Mouse (Mus musculus) embryonic stem cell, embryonic (primary cell): ENCODE results near the gene Gpm6a.

Source experiments
- CTCF ChIA-PET, 4 experiments: fragments of 300-600 bp in 2 of 4; fragments of 350-600 bp in 2 of 4; sonication (Branson Sonifier 250); formaldehyde crosslinking; loops; one replicate each; lab custom pipeline; 2022; ENCODE audit warnings: inconsistent platforms in 2 of 4; lab: Charles Lee
- POLR2A ChIA-PET, 4 experiments: fragments of 300-600 bp in 2 of 4; fragments of 350-600 bp in 2 of 4; sonication (Branson Sonifier 250); formaldehyde crosslinking; loops; one replicate each; lab custom pipeline; 2022; ENCODE audit warnings: antibody characterized with exemption in 4 of 4, inconsistent platforms in 1 of 4; lab: Charles Lee

The Gpm6a gene

DNA sequence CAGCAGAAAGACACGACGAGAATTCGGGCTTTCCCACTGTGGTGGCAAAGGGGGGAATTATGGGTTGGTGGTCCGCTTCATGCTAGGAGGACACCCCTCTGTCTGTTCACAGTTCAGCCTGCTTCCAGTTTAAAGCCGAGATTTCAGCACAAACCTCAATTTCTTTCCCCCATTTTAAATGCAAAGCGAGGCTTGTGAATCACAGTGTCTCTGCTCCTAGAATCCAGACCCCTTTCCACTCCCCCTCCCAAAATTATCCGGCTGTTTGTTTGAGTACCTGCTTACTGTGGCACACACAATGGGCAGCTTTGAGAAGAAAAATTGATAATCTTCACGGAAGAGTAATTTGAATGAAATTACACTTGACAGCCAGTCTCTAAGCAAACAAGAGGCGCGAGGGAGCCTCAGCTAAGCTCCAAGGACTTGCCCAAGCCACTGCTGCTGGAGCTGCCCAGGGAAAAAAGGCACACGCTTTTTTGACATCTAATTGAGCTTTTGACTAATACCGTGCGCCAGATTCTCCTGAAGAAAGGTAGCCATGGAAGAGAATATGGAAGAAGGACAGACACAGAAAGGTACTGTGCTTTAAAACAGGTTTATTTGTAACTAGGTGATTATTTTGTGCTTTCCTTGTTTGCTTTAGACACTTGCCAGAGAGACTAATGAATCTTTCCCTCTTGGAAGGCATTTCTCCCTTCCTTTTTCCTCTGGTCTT is at the start of gene Gpm6a:
TSS of gene Gpm6a (plus strand) at position 103 of the 715 bp plus-strand sequence.
- POLR2A ChIA-PET = no interaction called here
- CTCF ChIA-PET = no interaction called here

DNA sequence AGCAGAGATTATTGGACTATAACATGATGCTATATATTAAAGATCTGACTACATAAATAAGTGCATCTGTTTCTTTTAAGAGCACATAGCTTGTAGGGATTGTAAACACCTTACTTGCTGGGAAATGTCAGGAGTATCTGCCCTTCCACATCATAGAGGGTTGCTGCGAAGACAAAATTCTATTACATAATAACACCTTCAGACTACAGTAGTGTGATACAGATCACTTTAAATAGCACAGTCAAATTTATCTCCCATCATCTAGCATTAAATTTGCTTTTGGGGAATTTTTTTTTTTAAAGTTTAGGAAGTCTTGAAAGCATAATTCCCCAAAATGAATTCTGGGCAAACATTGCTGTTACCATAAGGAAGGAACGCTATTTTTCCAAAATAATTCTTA is 41.8 kb upstream of the Gpm6a start:
- POLR2A ChIA-PET = no interaction called here

DNA sequence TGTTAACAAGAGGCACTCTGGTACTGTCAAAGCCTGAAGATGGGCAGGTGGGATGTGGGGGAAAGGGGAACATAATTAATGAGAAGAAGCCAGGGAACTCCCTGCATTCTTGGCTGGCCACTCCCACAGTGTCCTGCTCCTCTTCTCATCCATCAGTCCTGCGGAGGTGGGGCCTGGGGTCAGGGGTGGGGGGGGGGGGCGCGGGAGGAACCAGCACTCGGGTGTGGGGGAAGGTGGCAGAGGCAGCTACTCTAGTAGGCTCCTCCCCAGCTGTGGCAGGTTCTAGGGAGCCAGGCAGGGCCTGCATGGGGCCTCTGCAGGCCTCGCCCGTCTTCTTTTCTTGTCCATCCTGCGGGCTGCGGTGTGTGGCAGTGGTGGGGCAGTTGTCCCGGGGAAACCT is 36.9 kb upstream of the Gpm6a start:
- CTCF ChIA-PET = no interaction called here
- POLR2A ChIA-PET = no interaction called here

More for the DNA sequence above, 41.8 kb upstream of the Gpm6a start:
- CTCF ChIA-PET = no interaction called here

DNA sequence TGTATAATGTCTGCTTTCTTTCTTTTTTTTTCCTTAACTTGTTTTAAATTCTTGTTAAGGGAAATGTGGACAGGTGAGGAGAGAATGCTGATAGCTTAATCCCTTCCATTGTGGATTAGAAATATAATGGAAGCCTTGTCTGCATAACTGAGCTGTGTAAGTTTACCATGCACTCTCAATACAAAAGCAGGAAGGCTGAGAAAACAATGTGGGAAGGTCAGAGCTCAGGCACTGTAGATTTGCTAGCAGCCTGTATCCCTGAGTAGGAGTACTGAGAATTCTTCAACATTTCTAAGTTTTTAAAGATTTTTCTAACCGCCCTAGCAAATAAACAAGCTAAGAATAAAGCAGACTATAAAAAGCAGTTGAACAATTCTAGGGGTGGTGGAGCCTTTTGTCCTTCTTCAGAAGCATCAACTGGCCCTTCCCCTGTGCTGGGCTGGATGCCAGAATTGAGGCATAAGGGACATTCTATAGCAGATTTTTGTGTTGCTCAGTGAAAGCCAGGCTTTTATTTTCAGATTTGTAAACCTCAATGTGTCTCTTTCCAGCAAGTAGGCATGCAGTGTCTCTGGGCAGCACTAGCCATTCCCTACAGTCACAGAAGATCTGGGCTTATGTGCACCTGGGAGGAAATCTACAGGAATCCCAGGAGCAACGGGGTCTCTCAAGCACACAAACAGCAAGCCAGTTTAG is 32.3 kb upstream of the Gpm6a start:
- POLR2A ChIA-PET = no interaction called here
- CTCF ChIA-PET = no interaction called here

DNA sequence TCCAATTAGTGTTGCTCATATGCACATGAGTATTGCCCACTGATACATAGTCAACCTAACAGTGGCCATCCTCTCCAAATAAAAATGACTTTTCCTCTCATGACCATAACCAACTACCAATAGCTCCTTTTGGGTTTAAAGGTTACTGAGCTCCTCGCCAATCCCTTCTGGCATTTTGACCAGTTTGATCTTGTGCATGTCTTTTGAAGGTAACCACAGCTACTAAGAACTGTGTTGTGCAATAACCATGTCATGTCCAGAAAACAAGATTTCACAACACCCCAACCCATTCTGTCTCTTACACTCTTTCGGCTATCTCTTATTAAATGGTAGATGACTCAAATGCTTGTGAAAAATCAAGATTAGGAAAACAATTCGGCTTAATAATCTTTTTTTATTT is 29.7 kb upstream of the Gpm6a start:
- POLR2A ChIA-PET = no interaction called here
- CTCF ChIA-PET = interaction anchor here in 1 of 4 experiments (0.6 kb wide), 1 partner anchor 27 kb away, joined by 14 read pairs; no protein-coding TSS in a partner anchor

DNA sequence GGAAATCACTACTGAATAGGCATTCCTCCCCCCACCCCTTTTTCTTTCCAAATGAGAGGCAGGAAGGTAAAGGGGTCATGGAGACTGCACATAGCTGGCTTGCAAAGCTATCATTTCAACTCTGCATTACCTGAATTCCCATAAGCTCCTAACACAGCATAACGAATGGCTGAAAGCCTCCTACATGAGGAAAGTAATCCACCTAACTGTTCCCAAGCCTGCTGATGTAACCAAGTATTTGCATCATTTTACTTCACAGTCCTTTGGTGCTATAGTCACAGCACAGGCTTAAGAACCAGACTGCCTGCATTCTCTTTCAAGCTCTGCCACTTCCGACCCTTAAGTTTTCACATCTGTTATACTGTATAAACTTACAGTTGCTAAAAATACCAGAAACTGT is 22.3 kb upstream of the Gpm6a start:
- CTCF ChIA-PET = no interaction called here

DNA sequence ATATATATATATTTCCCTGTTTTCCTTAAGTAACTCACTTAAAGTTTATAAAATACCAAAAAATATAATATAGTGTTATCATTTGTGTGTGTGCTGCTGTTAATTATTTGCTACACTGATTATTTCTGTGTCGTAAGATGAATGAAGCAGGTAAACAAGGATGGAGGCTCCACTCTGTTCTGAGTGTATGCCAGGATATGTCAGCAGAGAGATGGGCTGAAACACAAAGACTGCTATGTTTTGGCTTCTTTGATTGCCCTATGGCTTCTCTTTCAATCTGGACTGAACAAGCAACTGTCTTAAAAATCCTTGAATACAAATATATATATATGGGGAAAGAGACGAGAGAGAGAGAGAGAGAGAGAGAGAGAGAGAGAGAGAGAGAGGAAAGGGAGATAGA is 1.3 kb upstream of the Gpm6a start:
- CTCF ChIA-PET = no interaction called here
- POLR2A ChIA-PET = no interaction called here

More for the DNA sequence above, 22.3 kb upstream of the Gpm6a start:
- POLR2A ChIA-PET = no interaction called here

DNA sequence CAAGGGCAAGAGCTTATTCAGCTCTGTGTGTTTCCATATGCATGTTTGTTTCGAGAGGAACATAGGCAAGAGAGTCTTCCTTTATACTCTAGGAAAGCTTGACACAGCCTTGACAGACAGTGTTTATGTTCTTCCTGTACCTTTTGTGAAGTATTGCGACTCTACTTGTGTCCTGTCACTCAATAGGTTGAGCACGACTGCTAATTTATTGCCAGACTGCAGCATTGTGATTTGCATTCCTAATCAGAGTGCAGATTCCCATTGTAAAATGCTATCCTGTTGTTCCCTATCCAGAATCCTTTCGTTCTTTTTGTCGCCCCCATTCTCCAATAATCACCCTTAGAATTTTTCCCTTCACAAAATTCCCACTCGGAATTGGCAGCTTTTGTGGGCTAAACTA is 613 bp upstream of the Gpm6a start:
- POLR2A ChIA-PET = no interaction called here
- CTCF ChIA-PET = no interaction called here

DNA sequence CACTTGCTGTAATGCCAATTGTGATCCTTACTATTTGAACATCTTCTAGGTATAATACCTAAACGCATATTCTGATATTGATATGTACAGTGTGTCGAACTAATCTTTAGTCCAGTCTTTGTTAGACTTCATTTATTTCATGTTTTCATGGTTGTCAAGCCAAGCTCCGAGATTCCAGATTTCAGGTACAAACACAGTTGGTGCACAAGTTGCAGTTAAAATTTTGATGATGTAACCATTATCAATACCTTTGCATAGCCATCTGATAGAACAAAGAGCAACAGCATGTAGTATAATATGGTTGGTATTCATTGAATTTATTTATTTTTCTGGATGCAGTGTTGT is 785 bp downstream of the Gpm6a start:
- POLR2A ChIA-PET = no interaction called here

DNA sequence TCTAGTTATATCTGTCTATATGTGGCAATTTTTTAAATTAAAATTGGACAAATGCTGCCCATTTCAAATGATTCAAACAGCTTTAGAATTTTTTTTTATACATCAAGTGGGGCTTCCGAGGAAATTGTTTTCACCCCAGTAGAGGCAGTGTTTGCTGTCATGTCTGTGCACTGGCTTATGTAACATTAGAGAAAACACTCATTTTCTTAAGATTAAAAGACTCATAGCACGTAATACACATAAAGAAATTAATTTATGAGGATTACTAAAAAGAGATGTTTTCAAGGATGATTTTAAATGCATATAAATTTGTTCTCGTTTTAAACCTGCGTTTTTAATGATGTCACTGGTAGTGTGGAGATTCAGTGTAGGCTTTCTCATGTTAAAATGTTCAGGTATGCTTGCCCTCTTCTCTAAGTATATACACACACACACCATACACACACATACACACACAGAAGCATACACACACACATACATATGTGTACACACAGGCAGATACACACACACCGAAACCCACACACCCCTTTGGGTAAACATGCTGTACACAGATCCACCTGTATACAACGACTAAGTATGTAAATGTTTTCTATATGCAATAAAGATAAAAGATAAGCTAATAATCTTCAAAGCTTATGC is 1.4 kb downstream of the Gpm6a start:
- ChIA-PET CTCF (no interaction called here), POLR2A (no interaction called here)

More for the DNA sequence above, 785 bp downstream of the Gpm6a start:
- CTCF ChIA-PET = no interaction called here

DNA sequence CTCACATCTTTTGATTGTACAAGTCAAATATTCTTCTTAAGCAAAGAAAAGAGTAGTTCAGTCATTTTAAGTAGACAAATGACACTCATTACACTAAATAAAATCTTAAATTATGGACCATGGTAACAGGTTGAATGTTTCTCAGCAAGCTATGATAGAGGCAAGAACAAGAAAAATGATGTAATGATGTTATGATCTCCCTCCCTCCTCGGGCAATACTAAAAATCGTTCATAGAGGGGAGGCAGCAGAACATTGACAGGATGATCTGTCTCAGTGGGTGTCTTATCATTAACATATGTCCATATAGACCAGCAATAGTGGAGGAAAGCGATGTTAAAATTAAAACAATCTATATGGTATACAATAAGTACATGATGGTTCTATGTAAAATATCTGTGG is 2.1 kb downstream of the Gpm6a start:
- POLR2A ChIA-PET = no interaction called here
- CTCF ChIA-PET = no interaction called here

DNA sequence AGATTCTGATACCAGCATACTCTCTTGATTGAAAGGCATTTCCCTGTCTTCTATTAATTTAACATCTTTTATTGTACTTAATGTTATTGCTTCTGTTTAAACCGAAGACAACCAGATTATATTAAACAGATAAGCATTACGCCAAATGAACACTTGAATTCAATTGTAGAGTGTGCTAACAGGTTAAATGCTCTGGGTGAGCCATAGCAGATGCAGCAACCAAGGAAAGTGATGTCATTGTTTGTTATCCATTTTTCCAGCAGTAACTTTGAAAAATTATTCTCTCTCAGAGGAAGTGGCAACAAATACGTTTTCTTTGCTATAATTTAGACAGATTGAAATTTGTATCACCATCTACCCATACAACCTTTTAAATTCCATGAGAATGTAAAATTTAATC is 2.9 kb downstream of the Gpm6a start:
- CTCF ChIA-PET = no interaction called here
- POLR2A ChIA-PET = no interaction called here

DNA sequence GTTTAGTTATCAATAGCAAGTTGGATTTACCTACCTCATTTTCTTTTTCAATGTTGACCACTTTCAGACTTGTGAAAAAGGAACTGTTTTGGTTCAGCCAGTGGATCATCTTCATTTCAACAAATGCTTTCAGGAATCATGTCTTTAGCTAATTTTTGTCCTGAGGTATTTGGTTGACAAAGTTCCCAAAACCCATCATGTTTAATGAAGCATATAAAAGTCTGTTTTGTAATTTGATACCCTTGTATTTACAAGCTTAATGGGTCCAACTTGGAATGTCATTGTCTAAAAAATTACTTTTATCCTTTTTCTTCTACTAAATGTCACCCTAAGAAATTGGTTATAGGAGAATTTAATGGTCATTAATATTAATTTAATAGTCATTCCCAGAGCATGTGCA is 6.9 kb downstream of the Gpm6a start:
- ChIA-PET CTCF (no interaction called here), POLR2A (interaction anchor here in 1 of 4 experiments (0.6 kb wide), 1 partner anchor 96 kb away, joined by 7 read pairs; no protein-coding TSS in a partner anchor)

DNA sequence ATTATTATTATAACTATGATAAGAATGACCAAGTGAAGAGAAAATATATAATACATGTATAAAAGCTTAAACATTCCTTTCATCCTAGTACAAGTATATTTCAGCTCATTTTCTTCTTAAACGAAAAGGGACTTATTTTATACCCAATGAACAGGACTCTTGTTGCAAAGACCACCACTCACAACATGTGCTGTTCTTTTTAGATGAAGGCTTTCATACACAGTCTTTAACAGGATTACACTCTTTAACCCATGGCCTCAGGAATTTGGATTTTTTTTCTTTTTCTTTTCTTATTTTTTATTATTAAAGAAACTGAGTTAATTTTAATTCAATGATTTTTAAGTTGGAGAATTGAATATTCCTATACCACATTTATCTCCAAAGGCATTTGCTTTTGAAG is 20.4 kb downstream of the Gpm6a start:
- ChIA-PET CTCF (no interaction called here), POLR2A (no interaction called here)

DNA sequence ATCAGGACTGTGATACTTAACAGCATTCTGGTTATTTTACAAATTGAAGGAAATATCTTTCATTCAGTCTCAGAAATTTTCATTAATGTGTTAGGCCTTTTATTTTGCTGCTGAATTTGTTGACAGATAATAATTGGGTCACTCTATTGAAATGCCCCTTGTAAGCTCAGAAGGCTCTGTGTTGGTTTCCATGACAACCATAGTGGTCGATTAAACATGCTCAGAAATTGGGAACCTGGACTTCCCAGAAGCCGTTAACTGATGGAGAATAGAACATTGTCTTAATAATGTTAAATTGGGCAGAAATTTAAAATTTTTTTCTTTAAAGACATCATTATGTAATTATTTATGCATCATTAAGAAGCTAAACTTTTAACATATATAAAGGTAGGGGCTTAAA is 20.9 kb downstream of the Gpm6a start:
- ChIA-PET POLR2A (no interaction called here), CTCF (no interaction called here)

DNA sequence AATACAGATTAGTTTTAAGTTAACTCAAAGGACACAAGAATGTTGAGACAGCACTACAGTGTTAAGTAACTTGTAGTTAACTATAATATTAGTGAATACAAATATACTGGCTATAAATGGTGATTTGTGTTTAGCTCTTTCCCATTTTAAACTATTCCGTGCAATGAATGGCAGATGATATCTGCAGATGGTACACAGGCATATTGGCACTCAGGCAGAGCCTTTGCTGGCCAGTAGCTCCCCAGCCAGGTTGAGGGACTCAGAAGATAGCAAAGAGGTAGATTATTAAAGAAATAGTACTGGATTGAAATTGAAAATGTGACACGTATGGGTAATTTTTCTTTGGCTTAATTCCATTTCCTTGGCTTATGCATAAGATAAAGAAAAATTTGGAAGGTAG is 21.3 kb downstream of the Gpm6a start:
- CTCF ChIA-PET = no interaction called here
- POLR2A ChIA-PET = interaction anchor here in 1 of 4 experiments (0.5 kb wide), 1 partner anchor 116 kb away, joined by 3 read pairs; no protein-coding TSS in a partner anchor

DNA sequence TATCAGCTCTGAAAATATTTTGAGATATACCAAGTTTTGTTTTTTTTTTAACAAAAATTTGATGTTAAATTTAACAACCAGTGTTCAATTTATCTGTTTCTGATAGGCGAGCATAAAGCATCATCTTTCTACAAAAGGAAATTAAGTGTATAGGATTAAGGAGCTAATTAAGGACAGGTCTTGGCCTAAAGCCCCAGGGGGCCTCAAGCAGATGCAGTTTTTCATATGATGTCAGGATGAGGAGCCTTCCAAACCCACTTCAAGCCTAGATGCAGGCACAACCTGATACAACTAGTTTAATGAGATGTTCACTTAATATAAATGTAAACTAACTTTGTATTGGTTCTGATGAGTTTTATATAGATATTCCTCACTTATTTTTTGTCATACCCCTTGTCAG is 22.0 kb downstream of the Gpm6a start:
- POLR2A ChIA-PET = no interaction called here
- CTCF ChIA-PET = no interaction called here

DNA sequence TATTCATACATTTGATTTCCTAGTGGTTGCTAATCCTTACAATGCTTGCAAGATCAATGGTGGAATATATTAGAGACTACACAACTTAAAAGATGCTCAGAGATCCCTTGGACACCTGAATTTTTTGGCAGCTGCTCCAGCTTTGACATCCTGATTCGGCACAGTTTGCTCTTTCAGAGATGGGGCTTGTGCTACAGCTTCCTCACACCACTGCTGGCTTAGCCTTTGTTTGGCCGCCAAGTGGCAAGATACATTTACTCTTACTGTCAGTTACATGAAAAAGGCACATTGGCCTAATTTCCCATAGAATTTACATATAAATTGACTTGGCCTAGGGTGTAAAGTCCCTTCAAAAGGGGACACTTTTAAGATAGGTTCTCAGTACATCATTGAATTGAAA is 32.1 kb downstream of the Gpm6a start:
- ChIA-PET CTCF (no interaction called here), POLR2A (no interaction called here)

DNA sequence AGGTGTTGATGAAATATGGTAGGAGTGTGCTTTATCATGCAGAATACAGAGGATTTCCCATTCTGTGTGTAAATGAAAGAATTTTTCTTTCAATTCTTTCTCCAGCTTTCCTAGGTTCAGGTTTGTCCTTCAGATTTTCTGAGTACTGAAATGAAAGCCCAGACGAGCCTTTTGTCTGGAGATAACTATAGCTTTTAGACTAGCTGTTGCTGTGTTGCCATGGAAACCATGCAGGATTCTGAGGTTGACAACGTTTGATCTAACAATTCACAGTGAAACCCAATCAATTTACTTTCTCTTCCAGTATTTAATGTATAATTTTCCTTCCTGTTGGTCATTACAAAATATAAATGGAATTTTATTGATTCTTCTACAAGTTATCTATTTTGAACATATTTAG is 34.5 kb downstream of the Gpm6a start:
- ChIA-PET CTCF (no interaction called here), POLR2A (interaction anchor here in 1 of 4 experiments (0.6 kb wide), 1 partner anchor 1628 kb away, joined by 3 read pairs; no protein-coding TSS in a partner anchor)

DNA sequence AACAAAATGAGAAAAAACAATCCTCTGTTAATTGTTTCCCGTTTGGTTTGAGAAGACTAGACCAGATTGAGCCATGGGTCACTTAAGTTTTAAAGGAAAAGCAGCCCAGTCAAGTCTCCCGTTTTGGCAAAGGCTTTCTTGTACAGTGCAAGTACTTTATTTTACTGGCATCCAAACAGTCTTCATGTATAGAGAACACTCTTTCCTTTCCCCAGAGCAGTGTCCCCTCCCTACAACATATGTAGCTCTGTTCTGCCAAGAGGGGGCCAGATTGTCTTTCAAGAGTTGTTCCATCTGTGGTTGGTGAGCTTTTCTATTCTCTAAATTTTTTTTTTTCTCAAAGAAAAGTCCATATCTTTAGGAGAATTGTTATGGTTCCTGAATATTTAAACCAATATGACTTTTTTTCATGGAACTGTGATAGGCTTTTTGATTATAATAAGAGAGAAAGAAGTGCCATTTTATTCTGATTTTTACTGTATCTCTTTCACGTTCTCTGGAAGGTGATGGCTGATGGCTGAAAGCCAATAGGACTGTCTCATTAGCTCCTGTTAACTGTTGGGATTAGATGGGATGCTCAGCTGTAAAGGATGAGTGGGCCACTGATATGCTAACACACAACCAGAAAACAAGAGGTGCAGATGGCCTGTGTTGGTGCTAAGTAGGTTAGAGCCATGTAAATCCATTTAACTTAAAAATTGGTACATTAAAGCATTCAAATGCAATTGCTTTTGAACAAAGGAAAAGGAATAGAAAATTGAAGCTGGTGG is 37.4 kb downstream of the Gpm6a start:
- POLR2A ChIA-PET = interaction anchor here in 1 of 4 experiments (0.6 kb wide), 1 partner anchor 11 kb away, joined by 3 read pairs; no protein-coding TSS in a partner anchor

More for the DNA sequence above, 37.4 kb downstream of the Gpm6a start:
- CTCF ChIA-PET = no interaction called here
